Mouse (Mus musculus) natural killer cell, adult 2 months (primary cell): Measurements from ENCODE around the gene Bglap2.
"Not testable (repeated sequence)": the region's sequence is repeated elsewhere in the genome, so short reads cannot be mapped to it uniquely, and the experiment has no call there.

Experiments
- DNase-seq, 2 experiments: peaks; one replicate each; pipeline ENCODE4 v3.0.0; 2022; ENCODE audit warnings: low spot score in 2 of 2

Gene Bglap2

DNA sequence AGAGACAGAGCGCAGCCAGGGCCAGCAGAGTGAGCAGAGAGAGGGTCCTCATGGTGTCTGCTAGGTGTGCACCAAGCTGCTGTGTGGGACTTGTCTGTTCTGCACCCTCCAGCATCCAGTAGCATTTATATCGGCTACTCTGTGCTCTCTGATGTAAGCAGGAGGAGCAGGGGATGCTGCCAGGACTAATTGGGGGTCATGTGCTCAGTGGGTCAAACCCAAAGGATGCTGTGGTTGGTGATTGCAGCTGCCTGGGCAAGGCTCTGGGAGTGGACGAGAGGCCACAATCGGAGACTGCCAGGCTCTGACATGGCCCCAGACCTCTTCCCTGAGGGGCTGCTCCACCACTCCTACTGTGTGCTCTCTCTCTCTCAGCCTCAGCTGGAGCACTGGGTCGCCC, at the start of gene Bglap2:
Bglap2 (minus strand) TSS at position 101 of the 400 bp plus-strand sequence.
- DNase-seq, result not testable (repeated sequence)

DNA sequence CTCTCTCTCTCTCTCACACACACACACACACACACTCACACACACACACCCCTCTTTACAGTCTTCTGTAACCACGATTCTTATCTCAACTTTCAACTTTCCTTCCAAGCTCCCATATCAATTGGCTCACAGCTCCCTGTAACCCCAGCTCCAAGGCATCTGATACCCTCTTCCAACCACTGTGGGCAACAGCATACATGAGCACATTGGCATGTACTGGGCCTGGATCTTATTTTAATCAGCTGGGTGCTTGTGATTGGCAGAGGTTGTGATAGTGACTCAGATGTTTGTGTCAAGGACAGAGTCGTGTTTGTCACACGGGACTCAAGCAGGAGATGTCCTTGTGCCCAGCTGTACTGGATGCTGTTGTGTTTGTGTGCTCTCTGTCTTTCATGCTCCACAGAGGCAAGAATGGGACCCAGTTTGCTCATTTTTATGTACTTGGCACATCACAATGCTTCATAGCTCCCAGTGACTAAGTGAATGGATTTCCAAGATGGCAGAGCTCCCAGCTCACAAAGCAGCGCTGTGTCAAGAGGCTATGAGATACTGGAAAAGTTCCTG, 48.9 kb upstream of the Bglap2 start:
- DNase-seq, result no peak

DNA sequence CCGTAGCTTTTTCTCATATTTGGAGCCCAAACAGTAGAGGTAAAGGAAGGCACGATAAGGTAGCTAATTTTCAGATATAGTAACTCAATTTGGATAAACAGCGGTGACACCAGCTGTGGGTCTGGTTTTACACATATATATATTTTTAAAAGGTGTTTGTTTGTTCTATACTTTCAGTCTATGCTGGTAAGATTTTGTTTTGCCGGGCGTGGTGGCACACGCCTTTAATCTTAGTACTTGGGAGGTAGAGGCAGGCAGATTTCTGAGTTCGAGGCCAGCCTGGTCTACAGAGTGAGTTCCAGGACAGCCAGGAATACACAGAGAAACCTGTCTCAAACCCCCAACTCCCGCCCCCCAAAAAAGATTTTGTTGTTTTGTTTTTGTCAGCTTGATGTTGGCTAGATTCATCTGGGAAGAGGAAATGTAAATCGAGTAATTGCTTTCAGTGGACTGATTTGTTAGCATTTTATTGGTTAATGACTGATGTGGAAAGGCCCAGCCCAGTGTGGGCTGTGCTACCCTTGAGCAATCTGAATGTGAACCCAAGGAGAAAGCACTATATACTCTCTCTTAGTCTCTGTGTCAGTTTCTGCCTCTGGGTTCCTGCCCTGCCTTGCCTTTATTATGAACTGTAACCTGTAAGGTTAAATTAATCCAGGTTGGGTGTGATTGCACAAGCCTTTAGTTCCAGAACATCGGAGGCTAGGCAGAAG, 47.4 kb upstream of the Bglap2 start:
- no peak for DNase-seq

DNA sequence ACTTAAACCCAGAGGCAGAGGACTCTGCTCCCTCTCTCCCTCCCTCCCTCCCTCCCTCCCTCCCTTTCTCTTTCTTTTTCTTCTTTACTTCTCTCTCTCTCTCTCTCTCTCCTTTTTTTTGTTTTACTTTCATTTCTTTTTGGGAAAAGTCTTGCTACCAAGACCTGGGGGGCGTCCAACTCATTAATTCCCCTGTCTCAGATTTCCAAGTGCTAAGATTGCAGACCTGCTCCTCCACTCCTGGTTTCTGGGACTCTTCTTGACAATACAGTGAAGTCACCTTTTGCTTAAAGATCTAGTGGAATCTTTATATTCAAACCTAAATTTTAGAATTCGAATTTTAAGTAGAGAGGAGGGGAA, 46.8 kb upstream of the Bglap2 start:
- no peak for DNase-seq

DNA sequence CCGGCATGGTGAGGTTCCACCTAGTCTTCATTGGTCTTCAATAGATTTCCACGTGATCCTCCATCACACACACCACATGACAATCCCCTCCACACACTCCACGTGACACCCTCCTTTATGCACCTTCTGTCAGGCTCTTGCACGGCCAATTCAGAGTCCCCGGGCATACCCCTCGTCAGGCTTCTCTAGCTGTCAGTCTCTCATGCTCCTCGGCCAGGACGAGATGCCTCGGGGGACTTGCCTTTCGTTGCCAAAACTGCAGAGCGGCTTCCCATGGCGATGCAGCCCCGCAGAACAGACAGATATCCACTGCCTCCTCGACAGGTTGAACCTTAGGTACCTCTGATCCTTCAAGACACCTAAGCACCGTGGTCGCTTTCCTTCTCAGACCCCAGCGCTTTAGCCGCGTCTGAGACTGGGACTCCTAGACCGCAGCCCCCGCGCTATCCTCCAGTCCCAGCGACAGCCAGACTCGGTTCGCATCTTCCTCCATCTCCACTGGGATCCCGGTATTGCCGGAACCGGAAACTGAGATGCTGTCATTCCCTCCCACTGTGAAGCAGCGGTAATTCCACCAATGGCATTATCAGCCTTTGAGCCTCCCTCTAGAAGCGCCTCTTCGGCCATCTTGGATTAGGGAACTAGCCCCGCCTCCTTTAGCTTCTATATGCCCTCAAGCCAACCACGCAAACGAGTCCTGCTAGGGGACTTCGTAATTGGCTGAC, 46.3 kb upstream of the Bglap2 start, which contains the start of gene Slc25a44:
Slc25a44 (minus strand) TSS at position 535 of the 725 bp plus-strand sequence.
- peak; percentile 90 for DNase-seq

DNA sequence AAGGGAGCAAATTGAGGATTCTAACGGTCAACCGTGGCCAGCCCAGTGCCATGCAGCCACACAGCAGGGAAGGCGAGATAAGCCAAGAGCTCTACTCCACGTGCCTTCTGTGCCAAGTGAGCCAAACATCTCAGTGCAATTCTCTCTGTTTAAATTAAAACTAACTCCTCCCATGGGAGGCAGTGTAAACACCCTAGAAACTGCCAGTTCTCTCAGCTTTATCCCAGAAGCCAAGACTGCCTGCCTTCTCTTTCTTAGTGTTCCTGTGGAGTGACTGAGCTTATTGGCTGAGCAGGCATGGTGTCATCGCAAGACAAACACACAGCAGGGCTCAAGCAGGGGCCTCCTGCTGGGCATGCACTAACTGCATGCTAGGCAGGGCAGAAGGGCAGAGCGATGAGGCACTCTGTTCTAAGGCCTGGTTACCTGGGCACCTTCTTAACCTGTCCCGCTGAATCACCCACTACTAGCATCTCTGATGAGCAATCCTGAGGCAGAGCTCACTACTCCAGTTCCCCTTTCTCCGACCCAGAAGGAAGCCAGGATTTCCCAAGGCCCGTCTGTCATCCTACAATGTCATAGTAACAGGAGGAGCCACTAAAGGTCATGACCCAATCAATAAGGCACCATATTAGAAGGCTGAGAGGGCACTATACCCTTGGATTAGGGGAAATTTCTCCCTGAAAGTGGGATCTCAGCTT, 43.7 kb upstream of the Bglap2 start:
- DNase-seq, result no peak

DNA sequence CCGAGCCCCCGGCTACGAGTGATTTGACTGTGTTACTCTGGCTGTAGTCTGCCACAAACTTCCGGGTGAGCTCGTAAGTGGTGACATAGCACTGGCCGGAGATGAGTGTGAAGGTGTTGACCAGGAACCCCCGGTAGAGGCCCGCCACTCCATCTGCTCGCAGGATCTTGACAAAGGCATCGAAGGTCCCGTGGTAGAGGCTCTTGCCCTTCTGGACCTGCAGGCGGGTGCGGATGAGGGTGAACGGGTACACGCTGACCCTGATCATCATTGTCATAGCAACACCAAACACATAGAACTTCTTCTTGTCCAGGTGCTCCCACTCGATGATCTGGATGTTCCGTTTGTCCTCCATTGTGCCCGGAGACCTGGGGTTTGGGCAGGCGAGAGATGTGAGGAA, 42.3 kb upstream of the Bglap2 start:
- DNase-seq, result no peak

DNA sequence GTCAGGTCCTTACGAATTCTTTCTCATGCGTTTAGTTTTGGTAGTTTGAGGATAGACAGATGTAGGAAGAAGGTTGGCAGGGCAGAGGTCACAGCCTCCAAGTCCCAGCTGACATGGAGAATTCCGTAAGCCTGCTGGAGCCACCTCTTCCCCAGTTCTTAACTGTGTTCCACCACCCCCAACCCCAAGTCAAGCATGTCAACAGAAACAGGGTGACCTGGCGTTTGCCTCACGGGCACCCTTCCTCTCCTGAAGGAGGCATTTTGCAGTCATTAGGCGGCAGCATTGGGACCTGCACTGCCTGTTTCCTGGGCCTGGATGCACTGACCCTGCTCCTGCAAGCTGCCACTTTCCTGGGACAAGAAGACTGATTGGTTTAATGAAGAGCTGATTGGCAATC, 39.5 kb upstream of the Bglap2 start:
- no peak for DNase-seq

DNA sequence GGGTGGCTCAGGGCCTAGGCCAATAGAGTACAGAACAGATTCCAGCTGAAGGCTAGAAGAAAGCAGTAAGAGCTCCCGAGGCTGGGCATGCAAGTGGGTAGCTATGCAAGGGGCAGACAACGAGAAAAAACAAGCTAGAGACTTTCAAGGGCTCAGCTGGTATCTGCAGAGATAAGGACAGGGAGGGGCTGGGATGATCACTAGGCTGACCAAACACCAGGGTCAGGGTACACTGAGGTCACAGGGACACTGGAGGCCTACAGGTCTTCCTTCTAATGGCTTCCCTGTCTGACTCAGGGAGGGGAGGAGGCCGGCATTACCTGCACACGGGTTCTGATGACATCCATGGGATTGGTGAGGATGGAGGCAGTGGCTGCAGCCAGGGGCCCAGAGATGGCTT, 37.2 kb upstream of the Bglap2 start:
- DNase-seq, result no peak

DNA sequence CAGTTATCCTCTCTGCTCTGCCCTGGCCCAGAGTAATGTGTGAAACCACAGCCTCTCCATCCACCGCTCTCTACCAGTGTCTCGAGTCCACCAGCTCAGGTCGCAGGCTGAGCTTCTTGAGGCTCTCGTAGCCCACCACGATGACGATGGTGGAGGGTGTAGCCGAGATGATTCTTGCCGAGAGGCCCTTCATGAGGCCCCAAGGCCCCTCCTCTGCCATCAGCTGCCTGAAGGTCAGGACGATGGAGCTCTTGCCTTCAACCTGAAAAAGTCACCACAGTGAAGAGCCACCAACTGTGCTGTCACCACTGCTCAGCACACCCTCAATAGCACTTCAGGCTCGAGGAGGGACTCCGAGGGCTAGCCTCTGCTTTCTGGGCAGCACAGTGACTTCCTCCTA, 34.1 kb upstream of the Bglap2 start:
- DNase-seq, result peak; percentile 53 to 77

DNA sequence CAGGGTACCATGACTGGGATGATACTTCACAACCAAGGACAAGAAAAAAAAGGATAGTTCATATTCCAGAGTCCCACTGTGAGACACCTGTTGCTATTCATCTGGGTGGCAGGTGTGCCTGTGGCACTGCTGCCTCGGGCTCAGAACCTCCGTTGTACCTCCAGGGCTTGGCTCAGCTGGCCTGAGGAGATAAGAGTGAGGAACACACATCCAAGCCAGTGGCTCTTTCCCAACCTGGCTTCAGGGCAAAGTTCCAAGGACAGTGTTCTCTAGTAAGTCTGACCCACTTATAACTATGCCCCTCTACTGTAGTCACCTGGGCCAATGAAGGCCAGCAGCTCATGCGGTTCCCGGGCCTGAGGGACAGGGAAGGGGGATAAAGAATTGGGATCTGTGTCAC, 33.2 kb upstream of the Bglap2 start:
- DNase-seq, result no peak

DNA sequence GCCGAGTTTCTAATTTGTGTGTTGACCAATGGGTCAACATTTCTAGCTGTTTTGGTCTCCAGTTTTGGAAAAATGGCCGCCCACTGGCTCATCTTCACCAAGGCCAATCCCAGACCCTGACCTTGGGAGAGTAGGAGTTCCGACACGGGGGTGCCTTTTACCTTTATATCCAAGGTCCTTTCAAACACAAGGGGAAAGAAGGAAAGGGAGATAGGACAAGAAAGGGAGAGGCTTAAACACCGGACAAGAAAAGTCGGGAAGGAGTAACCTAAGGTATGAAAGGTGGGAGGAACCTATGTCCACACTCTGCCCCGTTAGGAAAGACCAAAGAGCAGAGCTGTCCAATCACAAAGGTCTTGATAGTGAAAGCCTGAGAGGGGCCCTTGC, 32.1 kb upstream of the Bglap2 start:
- DNase-seq, result no peak

DNA sequence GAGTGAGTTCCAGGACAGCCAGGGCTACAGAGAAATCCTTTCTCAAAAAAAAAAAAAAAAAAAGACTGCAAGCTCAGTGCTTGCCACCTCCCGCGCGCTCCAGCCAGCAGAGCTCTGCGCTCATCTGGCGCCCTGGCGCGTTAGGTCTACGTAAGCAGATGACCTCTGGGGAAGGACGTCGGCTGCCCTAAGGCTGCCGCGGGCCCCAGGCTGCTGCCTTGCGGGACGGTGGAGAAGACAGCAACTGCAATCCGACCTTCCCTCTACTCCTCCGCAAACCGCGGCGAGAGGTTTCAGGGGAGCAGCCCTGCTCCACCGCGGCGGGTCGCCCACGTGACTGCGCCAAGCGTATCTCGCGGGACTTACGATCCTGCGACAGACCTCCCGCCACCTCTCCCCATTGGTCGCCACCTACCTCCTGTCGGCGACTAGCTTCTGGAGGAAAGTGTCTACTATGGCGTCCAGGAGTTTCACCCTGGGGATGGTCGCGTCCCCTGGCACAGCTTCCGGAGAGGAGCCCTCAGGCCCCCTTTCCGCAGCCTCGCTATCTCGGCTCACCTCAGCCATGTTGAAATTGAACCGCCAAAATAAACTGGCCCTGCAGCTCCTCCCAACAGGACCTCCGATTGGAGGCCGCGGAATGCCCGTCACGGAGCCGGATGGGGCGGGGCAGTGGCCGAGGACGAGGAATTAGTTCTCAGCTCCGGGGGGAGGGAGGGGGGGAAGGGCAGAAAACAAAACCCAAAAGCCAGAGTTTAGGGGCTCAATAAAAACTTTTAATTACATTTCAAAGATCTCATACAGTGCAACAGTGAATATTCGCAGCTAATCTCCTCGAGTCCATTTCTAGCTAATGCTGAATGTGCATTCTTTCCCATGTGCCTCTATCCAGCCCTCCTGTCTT, 31.5 kb upstream of the Bglap2 start, which contains the start of gene Pmf1:
Pmf1 (minus strand) TSS at position 591 of the 904 bp plus-strand sequence.
- DNase-seq, result peak; percentile 89 to 91

DNA sequence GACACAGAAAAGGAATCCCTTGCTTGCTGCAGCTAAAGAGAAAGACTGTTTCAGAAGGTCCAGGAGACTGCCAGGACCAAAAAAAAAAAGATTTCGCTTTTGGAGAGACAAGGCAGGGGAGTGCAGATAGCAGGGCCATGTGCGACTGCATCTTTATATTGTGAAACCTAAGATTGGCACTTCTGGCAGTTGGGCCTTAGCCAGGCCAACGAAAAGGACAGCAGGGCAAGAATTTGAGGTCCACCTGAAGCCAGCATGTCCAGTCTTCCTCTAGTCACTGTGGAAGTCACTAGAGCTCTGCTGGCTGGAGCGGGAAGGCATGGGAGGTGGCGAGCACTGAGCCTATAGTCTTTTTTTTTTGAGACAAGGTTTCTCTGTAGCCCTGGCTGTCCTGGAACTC, 30.5 kb upstream of the Bglap2 start:
- DNase-seq, result no peak

DNA sequence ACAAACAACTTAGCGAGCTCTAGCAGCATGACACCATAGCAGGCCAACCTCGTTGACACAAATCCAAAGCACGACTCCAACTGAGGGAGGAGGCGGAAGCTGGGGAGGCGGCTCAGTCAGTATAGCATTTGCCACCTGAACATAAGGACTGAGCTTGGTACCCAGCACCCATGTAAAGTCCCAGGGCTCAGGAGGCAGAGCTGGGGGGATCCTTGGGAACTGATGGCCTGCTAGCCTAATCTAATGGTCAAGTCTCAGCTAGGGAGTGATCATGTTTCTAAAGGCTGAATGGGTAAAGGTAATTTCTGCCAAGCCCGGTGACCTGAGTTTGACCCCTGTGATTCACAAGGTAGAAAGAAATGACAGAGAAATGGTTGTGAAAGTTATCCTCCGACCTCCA, 29.0 kb upstream of the Bglap2 start:
- no peak for DNase-seq

DNA sequence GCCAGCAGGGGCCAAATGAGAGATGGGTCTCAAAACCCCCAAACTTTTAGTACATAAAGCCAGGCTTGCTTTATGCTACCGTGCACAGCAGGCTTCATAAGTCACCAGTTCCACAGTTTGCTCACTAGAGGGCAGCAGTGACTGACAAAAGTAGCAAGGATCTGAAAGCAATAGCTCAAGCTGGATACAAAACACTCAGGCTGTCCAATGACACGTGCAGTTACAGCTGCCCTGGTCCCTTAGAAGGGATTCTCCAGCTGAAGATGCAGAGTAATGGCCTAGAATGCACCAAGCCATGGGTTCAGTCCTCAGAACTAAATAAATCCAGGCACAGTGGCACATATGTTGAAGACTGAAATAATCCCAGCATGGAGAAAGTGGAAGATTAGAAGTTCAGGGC, 28.6 kb upstream of the Bglap2 start:
- peak; percentile 61 to 64 for DNase-seq

DNA sequence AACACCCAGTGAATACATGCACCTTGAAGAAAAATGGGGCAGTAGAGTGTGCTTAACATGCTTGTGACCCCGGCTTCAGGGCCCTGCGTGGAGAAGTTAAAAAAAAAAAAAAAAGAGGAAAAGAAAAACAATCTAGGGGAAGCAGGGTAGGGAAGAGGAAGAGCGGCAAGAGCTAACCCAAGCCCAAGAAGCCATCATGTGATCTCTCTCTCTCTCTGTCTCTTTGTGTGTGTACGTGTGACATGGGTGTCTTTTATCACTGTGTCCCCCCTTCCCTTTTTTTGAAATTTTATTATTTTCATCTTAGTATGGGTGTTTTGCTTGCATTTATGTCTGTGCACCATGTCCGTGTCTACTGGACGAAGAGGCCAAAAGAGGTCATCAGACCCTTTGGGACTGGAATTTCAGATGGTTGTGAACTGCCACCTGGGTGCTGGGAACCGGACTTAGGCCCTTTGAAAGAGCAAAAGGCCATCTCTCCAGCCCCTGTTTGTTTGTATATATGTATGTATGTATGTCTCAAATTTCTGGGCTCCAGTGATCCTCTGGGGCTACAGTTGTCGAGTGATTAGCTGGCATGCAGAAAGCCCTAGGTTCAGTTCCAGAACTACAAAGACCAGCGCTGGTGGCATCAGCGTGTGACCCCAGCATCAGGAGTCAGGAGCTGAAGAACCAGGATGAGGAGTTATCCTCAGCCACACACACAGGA, 25.2 kb upstream of the Bglap2 start:
- DNase-seq, result no peak

DNA sequence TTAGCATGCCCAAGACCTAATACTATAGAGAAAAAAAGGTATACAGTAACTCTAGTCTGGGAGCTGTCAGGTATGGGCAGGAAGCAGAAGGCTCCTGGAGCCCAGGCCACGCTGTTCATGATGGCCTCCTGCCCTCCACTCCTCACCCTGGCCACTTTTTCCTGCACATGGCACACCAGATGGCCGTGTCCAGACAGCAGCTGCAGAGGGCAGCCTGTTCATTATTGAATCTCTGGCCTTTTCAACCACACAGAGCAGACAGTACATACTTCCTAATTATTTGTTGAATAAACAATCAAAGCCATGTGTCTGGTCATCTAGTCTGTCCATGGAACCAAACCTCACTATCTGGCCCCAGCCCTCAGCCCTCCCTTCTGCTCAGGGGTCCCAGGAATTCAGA, 20.2 kb upstream of the Bglap2 start:
- DNase-seq, result no peak

DNA sequence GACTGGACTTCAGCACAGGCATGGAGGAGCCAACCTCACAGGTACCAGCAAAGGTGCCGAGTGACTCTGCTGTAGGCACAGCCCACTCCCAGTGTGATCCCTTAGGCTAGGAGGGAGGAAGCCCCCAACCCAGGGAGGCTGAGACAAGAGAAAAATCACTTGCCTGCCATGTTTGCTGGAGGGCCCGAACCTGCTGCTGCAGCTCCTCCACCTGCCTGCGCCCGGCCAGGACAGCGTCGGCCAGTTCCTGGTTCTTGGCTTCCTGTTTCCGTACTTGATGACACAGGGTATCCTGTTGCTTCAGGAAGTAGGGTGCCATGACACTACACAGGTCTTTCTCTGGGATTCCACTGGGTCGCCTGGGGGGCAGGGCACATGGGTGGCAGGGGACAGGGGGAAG, 17.2 kb upstream of the Bglap2 start:
- no peak for DNase-seq

DNA sequence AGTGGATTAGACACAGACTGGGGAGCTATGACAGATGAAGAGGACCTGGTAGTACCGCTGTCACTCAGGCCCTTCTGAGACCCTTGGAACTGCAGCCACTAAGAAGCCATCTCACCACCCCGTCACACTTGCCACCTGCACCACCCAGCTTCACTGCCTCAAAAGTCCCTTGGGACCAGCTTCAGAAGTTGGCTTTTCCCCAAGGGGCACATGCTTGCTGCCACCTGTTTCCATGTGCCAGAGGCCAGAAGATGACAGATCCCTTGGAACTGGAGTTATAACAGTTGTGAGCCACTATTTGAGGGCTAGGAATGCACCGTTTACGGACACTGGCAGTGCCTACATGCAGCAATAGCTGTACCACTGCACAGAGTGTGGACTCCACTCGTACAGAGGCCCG, 16.8 kb upstream of the Bglap2 start:
- peak in 1 of 2 experiments; percentile 51 for DNase-seq
